Mouse (Mus musculus) liver, adult 10 weeks (tissue): ENCODE data around the gene Olfr945. TPM values are rescaled to one million over a fixed set of nuclear protein-coding genes. Genes with fewer than 3 reads are reported as not detected.

Experiments
- polyA plus RNA-seq: library from polyadenylated mRNA; stranded (reverse); fragments of 350-450 nt; fragmentation: Illumina TruSeq; extraction: RNeasy Lipid Tissue Mini Kit (QIAGEN cat#74804); gene quantifications from one replicate; pipeline ENCODE4 v1.2.3, GENCODE M21; 2014; ENCODE audit warnings: low read depth, low replicate concordance

The Olfr945 gene
- not detected for polyA plus RNA-seq

GRCm38 (mm10) chr9:39276718-39277117, at the start of gene Olfr945:
Olfr945 (minus strand) TSS chr9:39276818.

GRCm38 (mm10) chr9:39325945-39326344, 49.3 kb upstream of the Olfr945 start, which contains the start of gene Olfr948:
Olfr948 (minus strand) TSS chr9:39326045.

GRCm38 (mm10) chr9:39249894-39250293, 26.7 kb downstream of the Olfr945 start, which contains the start of gene Olfr1537:
Olfr1537 (minus strand) TSS chr9:39249994.

Other genes starting within 250 kb of the Olfr945 start
- not detected for gene Olfr937, start 211.9 kb downstream of the Olfr945 start, polyA plus RNA-seq
- gene Olfr938, start 197.9 kb downstream of the Olfr945 start, polyA plus RNA-seq, result not detected
- not detected for gene Olfr27, start 148.7 kb downstream of the Olfr945 start, polyA plus RNA-seq
- gene Olfr943, start 110.5 kb downstream of the Olfr945 start, polyA plus RNA-seq, result not detected
- gene Olfr944, start 74.9 kb downstream of the Olfr945 start, polyA plus RNA-seq, result not detected
- gene Olfr1537, start 26.8 kb downstream of the Olfr945 start, polyA plus RNA-seq, result not detected
- gene Olfr948, start 49.2 kb upstream of the Olfr945 start, polyA plus RNA-seq, result not detected
- not detected for gene Olfr951, start 110.6 kb upstream of the Olfr945 start, polyA plus RNA-seq
- not detected for gene Olfr952, start 150.3 kb upstream of the Olfr945 start, polyA plus RNA-seq
- not detected for gene Olfr954, start 179.9 kb upstream of the Olfr945 start, polyA plus RNA-seq
- gene Olfr955, start 195.1 kb upstream of the Olfr945 start, polyA plus RNA-seq, result not detected
- gene Olfr44, start 217.2 kb upstream of the Olfr945 start, polyA plus RNA-seq, result not detected
- gene Olfr957, start 239.0 kb upstream of the Olfr945 start, polyA plus RNA-seq, result not detected